Mouse (Mus musculus) mammary gland, adult 2 months (tissue): Measurements from ENCODE around the gene Rplp2. TPM values are rescaled to one million over a fixed set of nuclear protein-coding genes. Genes with fewer than 3 reads are reported as not detected.

ENCODE experiments used
- polyA plus RNA-seq: library from polyadenylated mRNA; depleted of rRNA; stranded (reverse); fragments of >200 nt; gene quantifications from 2 replicates; pipeline ENCODE4 v1.2.3, GENCODE M21; 2012; ENCODE audit warnings: low replicate concordance; rRNA removed

Gene Rplp2
- 451 and 651 TPM in 2 replicates for polyA plus RNA-seq

GRCm38 (mm10) chr7:141447110-141447991 is at the start of gene Rplp2:
TSS of gene Rplp2 (plus strand) at chr7:141447370.

DNA sequence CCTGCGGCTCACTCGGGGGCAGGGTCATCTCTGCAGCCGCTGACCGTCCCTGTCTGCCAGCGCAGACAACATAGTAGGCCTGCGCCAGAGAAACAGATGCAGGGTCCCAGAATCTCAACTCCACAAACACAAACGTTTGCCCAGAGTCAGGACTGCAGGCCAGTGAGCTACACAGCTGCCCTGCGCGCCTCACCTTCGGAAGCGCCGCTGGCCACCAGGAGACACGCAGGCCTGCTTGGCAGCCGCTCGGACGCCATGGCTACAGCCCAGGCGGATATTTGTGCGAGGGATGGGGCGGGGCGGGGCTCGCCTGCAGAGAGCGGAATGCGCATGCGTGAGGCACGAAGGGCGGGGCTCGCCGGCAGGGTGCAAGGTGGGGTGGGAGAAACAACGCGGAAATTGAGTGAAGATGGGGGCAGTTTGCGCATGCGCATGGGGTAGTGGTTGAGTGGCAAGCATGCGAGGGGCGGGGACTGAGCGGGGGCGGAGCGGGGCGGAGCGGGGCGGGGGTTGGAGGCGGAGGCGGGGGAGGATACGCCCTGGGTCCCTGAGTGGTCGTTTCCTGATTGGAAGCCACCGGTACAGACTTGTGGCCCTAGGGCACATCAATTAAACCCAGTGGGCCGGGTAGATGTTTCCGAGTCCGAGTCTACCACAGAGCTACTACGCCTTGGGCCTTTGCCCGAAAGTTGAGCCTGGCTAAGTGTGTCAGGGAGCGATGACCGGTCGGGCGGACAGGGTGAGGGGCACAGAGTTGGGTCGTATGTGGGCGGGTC is 33.2 kb upstream of the Rplp2 start, which contains the start of gene Gatd1:
Gatd1 (minus strand) TSS at position 328 of the 776 bp plus-strand sequence.

DNA sequence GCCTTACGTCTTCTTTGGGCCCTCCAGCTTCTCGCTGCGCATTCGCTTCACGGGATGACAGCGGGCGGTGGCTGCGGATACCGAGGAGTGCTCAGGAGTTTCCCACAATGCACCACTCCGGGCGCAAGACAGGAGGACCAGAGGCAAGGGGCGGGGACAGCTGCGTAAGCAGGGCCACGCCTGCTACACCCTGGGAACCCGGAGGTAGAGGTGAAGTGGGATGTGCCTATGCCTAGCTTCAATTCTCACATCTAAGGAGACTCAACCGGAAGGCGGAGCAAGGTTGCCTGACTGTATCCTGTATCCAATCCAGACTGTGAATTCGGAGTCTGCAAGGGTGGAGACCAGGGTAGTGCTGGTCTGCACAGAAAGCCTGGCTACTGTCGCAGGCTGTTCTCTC is 17.9 kb upstream of the Rplp2 start, which contains the start of gene Cend1:
Cend1 (minus strand) TSS at position 182 of the 400 bp plus-strand sequence.

DNA sequence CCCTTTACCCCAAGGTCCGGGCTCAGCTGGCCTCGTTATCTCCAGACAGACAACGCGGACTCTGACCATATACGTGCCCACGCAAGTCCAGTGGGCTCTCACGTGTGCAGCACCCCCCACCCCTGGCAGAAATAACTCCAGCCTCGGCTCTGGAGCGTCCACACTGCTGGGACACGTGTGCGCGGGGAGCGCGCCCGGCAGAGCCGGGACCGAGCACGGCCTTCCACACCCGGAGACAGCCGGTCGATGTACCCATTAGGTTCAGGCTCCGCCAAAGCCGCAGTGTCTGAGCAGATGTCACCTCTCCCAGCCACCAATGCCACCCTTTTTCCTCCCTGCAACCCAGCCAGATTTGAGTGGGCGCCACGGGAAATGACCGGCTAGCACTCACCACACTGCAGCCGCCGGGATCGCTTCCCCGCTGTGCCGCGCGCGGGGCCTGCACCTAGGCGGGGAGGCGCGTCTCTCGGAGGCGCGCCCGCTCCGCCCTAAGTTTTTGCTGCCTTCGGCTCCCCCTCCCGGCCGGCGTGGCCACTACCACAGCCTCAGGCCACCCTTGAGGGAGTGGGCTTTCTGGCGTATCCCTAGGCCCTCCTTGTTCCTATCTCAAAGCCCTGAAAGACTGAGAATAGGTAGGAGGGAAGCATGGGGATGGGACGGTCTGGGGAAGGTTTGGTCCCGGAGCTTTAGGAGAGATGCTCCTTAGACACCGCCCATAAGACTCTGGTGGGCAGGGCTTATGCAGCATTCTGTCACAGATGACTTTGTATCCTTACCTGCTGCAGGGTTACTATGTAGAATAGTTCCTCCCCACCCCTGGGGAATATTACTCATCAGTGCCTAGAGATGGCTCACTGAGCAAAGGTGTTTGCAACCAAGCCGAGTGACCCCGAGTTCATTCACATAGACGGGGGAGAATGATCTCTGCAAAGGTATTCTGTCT is 9.7 kb upstream of the Rplp2 start, which contains the start of gene Slc25a22:
Slc25a22 (minus strand) TSS at position 715 of the 943 bp plus-strand sequence.

GRCm38 (mm10) chr7:141443828-141444237 is 3.3 kb upstream of the Rplp2 start, which contains the start of gene Pidd1:
TSS of gene Pidd1 (minus strand) at chr7:141444025.

DNA sequence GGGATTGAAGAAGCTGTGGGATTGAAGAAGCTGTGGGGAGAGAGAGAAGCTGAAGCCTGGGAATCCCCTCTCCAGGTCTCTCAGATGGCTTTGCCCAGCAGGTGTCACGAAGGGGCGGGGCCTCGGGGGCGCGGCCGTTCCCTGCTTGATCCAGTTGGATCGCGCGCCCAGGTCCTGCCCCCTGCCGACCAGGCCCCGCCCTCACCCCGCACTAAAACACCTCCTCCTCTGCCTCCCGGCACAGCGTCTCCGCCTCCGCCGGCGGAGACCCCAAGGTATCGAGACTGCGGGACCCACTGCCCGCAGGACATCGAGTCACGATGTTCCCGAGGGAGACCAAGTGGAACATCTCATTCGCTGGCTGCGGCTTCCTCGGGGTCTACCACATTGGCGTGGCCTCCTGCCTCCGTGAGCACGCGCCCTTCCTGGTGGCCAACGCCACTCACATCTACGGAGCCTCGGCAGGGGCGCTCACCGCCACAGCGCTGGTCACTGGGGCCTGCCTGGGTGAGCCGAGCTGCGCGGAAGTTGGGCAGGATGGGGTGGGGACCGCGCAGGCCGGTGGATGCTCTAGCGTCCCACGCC is 7.9 kb downstream of the Rplp2 start, which contains the start of gene Pnpla2:
Pnpla2 (plus strand) TSS at position 232 of the 585 bp plus-strand sequence.

GRCm38 (mm10) chr7:141460391-141461113 is 13.4 kb downstream of the Rplp2 start, which contains the start of gene Cracr2b:
TSS of gene Cracr2b (plus strand) at chr7:141461094.

GRCm38 (mm10) chr7:141467230-141468030 is 20.3 kb downstream of the Rplp2 start, which contains the start of gene Cd151:
TSS of gene Cd151 (plus strand) at chr7:141467392.

GRCm38 (mm10) chr7:141475011-141475804 is 28.0 kb downstream of the Rplp2 start, which contains the start of the genes Polr2l and Tspan4:
TSS of gene Polr2l (minus strand) at chr7:141475132.
TSS of gene Tspan4 (plus strand) at chr7:141475240.

Other genes with a start within 250 kb of the Rplp2 start
- gene Lmntd2, start 233.3 kb upstream of the Rplp2 start, polyA plus RNA-seq, result 4.3 and 5.2 TPM in 2 replicates
- 20.0 and 26.7 TPM in 2 replicates for gene Rassf7, start 231.5 kb upstream of the Rplp2 start, polyA plus RNA-seq
- 14.1 and 24.6 TPM in 2 replicates for gene Phrf1, start 218.6 kb upstream of the Rplp2 start, polyA plus RNA-seq
- 98.3 and 195 TPM in 2 replicates for gene Irf7, start 180.9 kb upstream of the Rplp2 start, polyA plus RNA-seq
- 0.17 and 0.99 TPM in 2 replicates for gene Cdhr5, start 170.6 kb upstream of the Rplp2 start, polyA plus RNA-seq
- gene Sct, start 168.2 kb upstream of the Rplp2 start, polyA plus RNA-seq, result 0.83 and 3.3 TPM in 2 replicates
- gene Drd4, start 155.4 kb upstream of the Rplp2 start, polyA plus RNA-seq, result 0.06 TPM in 1 of 2 replicates, not detected in the other
- gene Deaf1, start 119.7 kb upstream of the Rplp2 start, polyA plus RNA-seq, result 19.0 and 23.7 TPM in 2 replicates
- 44.4 and 63.2 TPM in 2 replicates for gene Tmem80, start 119.6 kb upstream of the Rplp2 start, polyA plus RNA-seq
- gene Eps8l2, start 108.5 kb upstream of the Rplp2 start, polyA plus RNA-seq, result 38.9 and 52.4 TPM in 2 replicates
- gene Taldo1, start 55.2 kb upstream of the Rplp2 start, polyA plus RNA-seq, result 360 and 366 TPM in 2 replicates
- 67.3 and 68.4 TPM in 2 replicates for gene Gatd1, start 33.2 kb upstream of the Rplp2 start, polyA plus RNA-seq
- gene Cend1, start 17.9 kb upstream of the Rplp2 start, polyA plus RNA-seq, result 0.35 and 0.57 TPM in 2 replicates
- gene Slc25a22, start 9.5 kb upstream of the Rplp2 start, polyA plus RNA-seq, result 171 and 174 TPM in 2 replicates
- gene Pidd1, start 3.3 kb upstream of the Rplp2 start, polyA plus RNA-seq, result 13.3 and 19.4 TPM in 2 replicates
- 2,420 and 2,700 TPM in 2 replicates for gene Pnpla2, start 7.8 kb downstream of the Rplp2 start, polyA plus RNA-seq
- gene Cracr2b, start 13.7 kb downstream of the Rplp2 start, polyA plus RNA-seq, result 66.3 and 119 TPM in 2 replicates
- gene Cd151, start 20.0 kb downstream of the Rplp2 start, polyA plus RNA-seq, result 588 and 591 TPM in 2 replicates
- gene Polr2l, start 27.8 kb downstream of the Rplp2 start, polyA plus RNA-seq, result 48.6 and 51.6 TPM in 2 replicates
- gene Tspan4, start 27.9 kb downstream of the Rplp2 start, polyA plus RNA-seq, result 166 and 173 TPM in 2 replicates
- 30.1 and 37.1 TPM in 2 replicates for gene Chid1, start 92.5 kb downstream of the Rplp2 start, polyA plus RNA-seq
- 56.9 and 63.6 TPM in 2 replicates for gene Ap2a2, start 114.8 kb downstream of the Rplp2 start, polyA plus RNA-seq
- 0.01 TPM in 1 of 2 replicates, not detected in the other for gene Muc6, start 207.9 kb downstream of the Rplp2 start, polyA plus RNA-seq
- gene Muc2, start 243.0 kb downstream of the Rplp2 start, polyA plus RNA-seq, result 0.40 and 0.54 TPM in 2 replicates